Mouse (Mus musculus): ENCODE data around the gene Olfr1388.
"Not testable (repeated sequence)": the region's sequence is repeated elsewhere in the genome, so short reads cannot be mapped to it uniquely, and the experiment has no call there.

Olfr1388 gene

DNA sequence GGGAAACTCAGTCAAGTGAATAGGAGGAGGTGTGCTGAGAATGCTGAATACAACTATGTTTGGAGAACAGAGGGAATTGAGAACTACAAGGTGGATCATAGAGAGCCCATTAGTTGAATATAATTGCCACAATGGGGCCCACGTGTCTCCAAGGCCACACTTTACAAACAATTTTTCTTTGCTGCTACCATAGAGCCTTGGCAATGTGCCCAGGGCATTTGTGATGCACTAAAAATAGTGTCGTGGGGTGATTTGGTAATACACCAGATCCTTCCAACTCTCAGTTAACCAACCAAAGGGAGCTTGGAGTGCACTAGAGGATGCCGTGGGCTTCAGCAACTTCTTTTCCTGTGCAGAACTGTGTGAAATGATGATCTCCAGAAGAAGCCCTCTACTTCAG, at the start of gene Olfr1388:
Gene Olfr1388, plus strand, starts transcription at position 214 of the 400 bp plus-strand sequence.
- DNase-seq (ENCODE audit: low spot score in 2 of 2) = no peak

GRCm38 (mm10) chr11:49392707-49393106, 43.7 kb upstream of the Olfr1388 start:
- DNase-seq (ENCODE audit: low spot score in 2 of 2) = not testable (repeated sequence)

DNA sequence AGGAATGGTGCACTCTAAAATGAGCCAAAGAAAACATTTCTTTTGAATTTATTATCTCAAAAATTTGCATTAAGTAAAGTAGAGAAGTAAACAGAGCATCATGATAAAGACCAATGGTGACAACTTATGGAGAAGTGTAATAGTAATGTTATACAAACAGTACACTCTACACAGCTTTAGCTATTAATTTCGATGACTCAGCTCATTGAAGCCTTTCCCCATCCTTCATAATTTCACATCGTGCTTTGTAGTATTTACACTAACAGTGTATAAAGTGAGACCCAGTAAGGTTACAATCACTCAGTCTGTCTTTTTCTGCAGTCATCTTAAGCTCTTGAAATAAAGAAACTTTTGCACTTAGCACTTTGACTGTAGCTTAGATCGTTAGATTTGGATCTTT, 29.6 kb upstream of the Olfr1388 start:
- no peak for DNase-seq (ENCODE audit: low spot score in 2 of 2)

GRCm38 (mm10) chr11:49410540-49410939, 25.9 kb upstream of the Olfr1388 start:
- no peak for DNase-seq (ENCODE audit: low spot score in 2 of 2)

GRCm38 (mm10) chr11:49422767-49423166, 13.7 kb upstream of the Olfr1388 start, which contains the start of gene Olfr1389:
Gene Olfr1389, plus strand, starts transcription at chr11:49423067.
- DNase-seq (ENCODE audit: low spot score in 2 of 2) = no peak

DNA sequence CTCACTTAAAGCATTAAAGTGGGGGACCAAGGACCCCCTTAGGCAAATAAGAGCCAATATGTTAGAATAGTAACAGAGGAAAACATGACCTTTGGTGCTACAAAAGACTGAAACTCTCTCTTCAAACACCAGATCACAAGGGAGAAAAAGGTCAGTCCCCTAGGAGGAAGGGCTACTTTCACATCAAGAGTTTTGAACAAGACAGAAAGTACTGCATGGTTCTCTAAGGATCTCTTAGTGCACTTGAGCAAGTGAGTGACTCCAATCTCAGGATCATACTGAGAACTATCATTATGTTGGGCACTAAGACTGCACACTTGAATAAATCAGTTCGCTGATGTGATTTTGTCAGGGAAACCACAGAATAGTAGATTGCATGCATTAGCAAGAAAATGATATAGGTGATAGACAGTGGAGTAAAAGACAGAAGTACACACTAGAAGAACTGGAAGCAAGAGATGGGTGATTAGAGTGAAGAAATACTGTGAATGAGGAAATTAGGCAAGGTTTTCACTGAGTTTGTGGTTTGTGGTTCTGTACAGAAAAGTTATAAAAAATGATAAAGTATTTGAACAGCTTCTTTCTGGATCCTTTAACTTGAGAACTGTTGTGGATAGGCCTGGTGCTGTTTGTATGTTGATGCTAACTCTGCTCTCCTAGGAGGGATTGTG, 11.0 kb upstream of the Olfr1388 start:
- DNase-seq (ENCODE audit: low spot score in 2 of 2) = no peak

- no peak for DNase-seq (ENCODE audit: low spot score in 2 of 2)
Observed at GRCm38 (mm10) chr11:49429641-49430040, 6.8 kb upstream of the Olfr1388 start.

- DNase-seq (ENCODE audit: low spot score in 2 of 2) = no peak
Observed at GRCm38 (mm10) chr11:49455043-49455442, 18.6 kb downstream of the Olfr1388 start, which contains the start of gene Olfr1387. Gene Olfr1387, plus strand, starts transcription at chr11:49455343.

- DNase-seq (ENCODE audit: low spot score in 2 of 2) = not testable (repeated sequence)
Observed at GRCm38 (mm10) chr11:49464746-49465145, 28.3 kb downstream of the Olfr1388 start, which contains the start of gene Olfr1386. Gene Olfr1386, plus strand, starts transcription at chr11:49465046.

GRCm38 (mm10) chr11:49485973-49486372, 49.5 kb downstream of the Olfr1388 start:
- DNase-seq (ENCODE audit: low spot score in 2 of 2) = no peak

- DNase-seq (ENCODE audit: low spot score in 2 of 2) = not testable (repeated sequence)
Observed at GRCm38 (mm10) chr11:49488770-49489169, 52.3 kb downstream of the Olfr1388 start, which contains the start of gene Olfr1385. Gene Olfr1385, plus strand, starts transcription at chr11:49489070.
